Mouse (Mus musculus) spleen, adult 2 months (tissue): ENCODE results near the gene B3gnt6.

Experiments used
- CTCF ChIP-seq: fragments of 200-500 bp; IDR thresholded peaks from 2 replicates; pipeline ENCODE4 v1.5.1; 2011; ENCODE audit warnings: mild to moderate bottlenecking, inconsistent platforms; ENCODE audit not compliant: insufficient read depth, insufficient read length, insufficient replicate concordance; ENCODE audit errors: extremely low read depth
- POLR2A ChIP-seq: fragments of 200-500 bp; IDR thresholded peaks from 2 replicates; pipeline ENCODE4 v1.6.1; 2011; ENCODE audit warnings: low read depth, low read length, inconsistent platforms

GRCm38 (mm10) chr7:98190578-98190977 lies 8.7 kb downstream of the B3gnt6 start:
- no peak for TF ChIP-seq POLR2A
- TF ChIP-seq CTCF = no peak
